28 mouse cellular contexts compared by ENCODE assay signal in the genomic region with DNA sequence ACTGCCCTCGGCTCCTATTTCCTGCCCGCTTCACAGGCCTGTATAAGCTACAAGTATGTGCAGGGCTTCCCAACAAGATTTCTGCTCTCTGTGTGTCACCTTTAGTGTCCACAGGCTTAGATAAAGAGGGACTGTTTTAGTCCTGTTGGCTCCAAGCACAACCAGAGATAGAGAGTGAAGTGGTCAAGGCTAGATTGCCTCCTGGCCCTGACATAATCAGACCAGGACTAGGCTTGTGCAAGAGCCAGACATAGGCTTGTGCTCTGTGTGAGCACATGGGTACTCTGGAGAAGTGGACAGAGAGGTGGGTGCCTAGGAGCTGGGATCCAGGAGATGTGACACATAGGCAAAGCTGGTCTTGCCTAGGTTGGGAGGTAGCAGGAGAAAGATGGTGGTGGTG.
DNase-seq lines count a peak whose midpoint lies in the region; ATAC-seq lines count a peak whose summit lies in the region.
"Had no signal": no experiment of that assay in that cellular context is flagged by ENCODE, and none has a peak within 500 bp of the region (broad histone marks: within the 10 kb centered on the region; RNA-seq: fewer than 3 reads in every experiment).

No protein-coding gene starts in this region.

- H3K4me2 ChIP-seq in liver, embryonic 11.5 days, result no peak overlapping the region
- H3K4me2 ChIP-seq: embryonic facial prominence, embryonic 15.5 days; forebrain, embryonic 12.5 days; hindbrain, embryonic 13.5 days; limb, embryonic 12.5 days; lung, embryonic 15.5 days; midbrain, embryonic 12.5 days; neural tube, embryonic 13.5 days had no signal

- no peak for ATAC-seq in liver, embryonic 11.5 days (replicated peaks; ENCODE audit: low FRiP score)
- ATAC-seq: intestine, postnatal 0 days had no signal

- intact Hi-C loops in heart, postnatal 25 days (cut with DNase I), result no loop called here
- intact Hi-C loops in heart, postnatal 14 days (cut with DNase I), result no loop called here

- no peak overlapping the region for H3K9ac ChIP-seq in liver, embryonic 11.5 days (ENCODE audit: low read depth, low read length)
- H3K9ac ChIP-seq: embryonic facial prominence, embryonic 15.5 days; forebrain, embryonic 12.5 days; hindbrain, embryonic 13.5 days; limb, embryonic 12.5 days; lung, embryonic 15.5 days; midbrain, embryonic 12.5 days; neural tube, embryonic 13.5 days had no signal

- peak; percentile 45 to 73 for DNase-seq in heart, adult 18-20 months
- DNase-seq in heart, postnatal 25 days (ENCODE audit: low spot score), result no peak
- peak; percentile 13 for DNase-seq in ovary, adult 18-20 months (ENCODE audit: low spot score)
- DNase-seq in ovary, postnatal 14 days (ENCODE audit: low spot score), result no peak
- peak; percentile 22 to 55 for DNase-seq in adrenal gland, postnatal 36 days
- DNase-seq in heart, postnatal 14 days, result peak; percentile 16 to 26
- no peak for DNase-seq in liver, embryonic 11.5 days (ENCODE audit: low spot score)
- no peak for DNase-seq in layer of hippocampus, adult 8-10 months (ENCODE audit: low spot score in 2 of 2)
- DNase-seq: B cell, adult 2 months; cerebellum, adult 8-10 months; cerebellum, postnatal 25 days; gastrocnemius, postnatal 36 days; kidney, adult 9 months; kidney, postnatal 10 days; layer of hippocampus, adult 9-11 months; lung, postnatal 36 days; retina, postnatal 1 day; right cerebral cortex, postnatal 14 days had no signal

- no peaks in the 10 kb centered on the region for H3K36me3 ChIP-seq in liver, embryonic 11.5 days (ENCODE audit: control insufficient read depth, insufficient read depth, low read length)
- H3K36me3 ChIP-seq: embryonic facial prominence, embryonic 10.5 days; embryonic facial prominence, embryonic 15.5 days; forebrain, embryonic 12.5 days; hindbrain, embryonic 13.5 days; limb, embryonic 12.5 days; lung, embryonic 15.5 days; midbrain, embryonic 12.5 days; neural tube, embryonic 13.5 days had no signal

- no peak overlapping the region for H3K27ac ChIP-seq in liver, embryonic 11.5 days (ENCODE audit: low read depth, low read length)
- H3K27ac ChIP-seq: embryonic facial prominence, embryonic 10.5 days; embryonic facial prominence, embryonic 15.5 days; forebrain, embryonic 12.5 days; hindbrain, embryonic 13.5 days; limb, embryonic 12.5 days; lung, embryonic 15.5 days; midbrain, embryonic 12.5 days; neural tube, embryonic 13.5 days had no signal

- H3K9me3 ChIP-seq in liver, embryonic 11.5 days (ENCODE audit: control insufficient read depth, low read length), result no peaks in the 10 kb centered on the region
- H3K9me3 ChIP-seq: embryonic facial prominence, embryonic 10.5 days; embryonic facial prominence, embryonic 15.5 days; forebrain, embryonic 12.5 days; hindbrain, embryonic 13.5 days; limb, embryonic 12.5 days; lung, embryonic 15.5 days; megakaryocyte, embryonic 14.5 days; midbrain, embryonic 12.5 days; neural tube, embryonic 13.5 days had no signal

- WGBS in liver, embryonic 11.5 days, result 73% methylated on average over 2 of the region's 2 CpGs

- no peak overlapping the region for H3K4me3 ChIP-seq in liver, embryonic 11.5 days (ENCODE audit: low read depth, low read length)
- H3K4me3 ChIP-seq: embryonic facial prominence, embryonic 10.5 days; embryonic facial prominence, embryonic 15.5 days; forebrain, embryonic 12.5 days; hindbrain, embryonic 13.5 days; limb, embryonic 12.5 days; lung, embryonic 15.5 days; megakaryocyte, embryonic 14.5 days; midbrain, embryonic 12.5 days; neural tube, embryonic 13.5 days had no signal

- H3K4me1 ChIP-seq in liver, embryonic 11.5 days (replicated peaks; ENCODE audit: control insufficient read depth, insufficient read depth, low read length), result no peaks in the 10 kb centered on the region; the same call in 1 of the 2 replicates
- H3K4me1 ChIP-seq: forebrain, embryonic 12.5 days; hindbrain, embryonic 13.5 days; lung, embryonic 15.5 days; megakaryocyte, embryonic 14.5 days; midbrain, embryonic 12.5 days; neural tube, embryonic 13.5 days had no signal

- no peaks in the 10 kb centered on the region for H3K27me3 ChIP-seq in liver, embryonic 11.5 days (replicated peaks; ENCODE audit: control insufficient read depth, insufficient read depth, low read length)
- H3K27me3 ChIP-seq: embryonic facial prominence, embryonic 15.5 days; forebrain, embryonic 12.5 days; hindbrain, embryonic 13.5 days; lung, embryonic 15.5 days; midbrain, embryonic 12.5 days; neural tube, embryonic 13.5 days had no signal

Comparison
In these comparisons a context has a peak if more than half of its experiments do, and no peak if none do; other contexts are left out.
1. DNase-seq: peak in heart, adult 18-20 months (2 of 2), ovary, adult 18-20 months (single experiment), adrenal gland, postnatal 36 days (2 of 2) and heart, postnatal 14 days (2 of 2); none in heart, postnatal 25 days (single experiment), ovary, postnatal 14 days (single experiment), liver, embryonic 11.5 days (single experiment) and layer of hippocampus, adult 8-10 months (0 of 2).